ENCODE assay signal across 9 mouse cellular contexts in genomic region chr11:99148400-99148799, GRCm38 (mm10). TPM values are rescaled to one million over a fixed set of nuclear protein-coding genes. Genes with fewer than 3 reads are reported as not detected.
DNase-seq lines count a peak whose midpoint lies in the region; ATAC-seq and TF ChIP-seq lines count a peak whose summit lies in the region.
"Had no signal": no experiment of that assay in that cellular context is flagged by ENCODE, and none has a peak within 500 bp of the region (broad histone marks: within the 10 kb centered on the region; RNA-seq: fewer than 3 reads in every experiment).

No protein-coding gene starts in this region.

- H3K4me2 ChIP-seq in hindbrain, embryonic 12.5 days (replicated peaks), result 0 out of 2 replicates have a peak overlapping the region, but pooled peaks have one; percentile 8
- no peak overlapping the region for H3K4me2 ChIP-seq in hindbrain, embryonic 14.5 days (replicated peaks)
- H3K4me2 ChIP-seq in intestine, embryonic 16.5 days (ENCODE audit: low read depth, low read length), result no peak overlapping the region

- H3K27me3 ChIP-seq in hindbrain, embryonic 12.5 days, result peaks cover 5% of the 10 kb centered on the region; the same call in 1 of the 2 replicates
- H3K27me3 ChIP-seq in hindbrain, embryonic 14.5 days (ENCODE audit: control insufficient read depth, insufficient read depth, low read length), result no peaks in the 10 kb centered on the region
- no peaks in the 10 kb centered on the region for H3K27me3 ChIP-seq in spleen, adult 2 months (ENCODE audit: control insufficient read depth, insufficient read depth, low read length)
- H3K27me3 ChIP-seq in intestine, embryonic 16.5 days (replicated peaks; ENCODE audit: control insufficient read depth, insufficient read depth, low read length), result no peaks in the 10 kb centered on the region

- H3K9ac ChIP-seq in hindbrain, embryonic 12.5 days, result peak overlapping the region; percentile 23; the same call in 1 of the 2 replicates
- no peak overlapping the region for H3K9ac ChIP-seq in hindbrain, embryonic 14.5 days
- peak overlapping the region; percentile 39; the same call in 1 of the 2 replicates for H3K9ac ChIP-seq in intestine, embryonic 16.5 days (ENCODE audit: low read depth, low read length)

- H3K4me1 ChIP-seq in hindbrain, embryonic 12.5 days, result peaks cover 39% of the 10 kb centered on the region
- peaks cover 24% of the 10 kb centered on the region for H3K4me1 ChIP-seq in hindbrain, embryonic 14.5 days (replicated peaks; ENCODE audit: control insufficient read depth, insufficient read depth, low read length)
- peaks cover 53% of the 10 kb centered on the region for H3K4me1 ChIP-seq in spleen, adult 2 months (ENCODE audit: control insufficient read depth, insufficient read depth, insufficient read length)
- H3K4me1 ChIP-seq in intestine, embryonic 16.5 days (ENCODE audit: control insufficient read depth, insufficient read depth, low read length), result peaks cover 33% of the 10 kb centered on the region

- 63% methylated on average over 8 of the region's 8 CpGs for WGBS in hindbrain, embryonic 12.5 days
- WGBS in hindbrain, embryonic 14.5 days, result 79% methylated on average over 8 of the region's 8 CpGs
- WGBS in spleen, adult 2 months, result 38% methylated on average over 8 of the region's 8 CpGs
- WGBS in intestine, embryonic 16.5 days, result 44% methylated on average over 8 of the region's 8 CpGs

- no peak for TF ChIP-seq POLR2A in spleen, adult 2 months (IDR thresholded peaks at IDR 0.05; ENCODE audit: low read depth, low read length)

- no peak for TF ChIP-seq CTCF in spleen, adult 2 months (IDR thresholded peaks at IDR 0.05; ENCODE audit: extremely low read depth, insufficient read depth, insufficient read length, insufficient replicate concordance)

- DNase-seq in hindbrain, embryonic 14.5 days (ENCODE audit: low spot score), result no peak
- DNase-seq in spleen, adult 2 months (ENCODE audit: low read depth in 1 of 2, low spot score in 2 of 2), result no peak
- DNase-seq in spleen, postnatal 14 days (ENCODE audit: low spot score in 2 of 2), result no peak
- DNase-seq in thymus, postnatal 4 days, result peak; percentile 58
- no peak for DNase-seq in Muller cell, postnatal 12 days (ENCODE audit: inconsistent ontology term)
- DNase-seq: adrenal gland, postnatal 36 days; cerebellum, adult 8-10 months had no signal

- H3K36me3 ChIP-seq in hindbrain, embryonic 12.5 days, result no peaks in the 10 kb centered on the region
- no peaks in the 10 kb centered on the region for H3K36me3 ChIP-seq in hindbrain, embryonic 14.5 days (replicated peaks; ENCODE audit: control insufficient read depth, insufficient read depth)
- H3K36me3 ChIP-seq in spleen, adult 2 months (ENCODE audit: control insufficient read depth, insufficient read depth, low read length), result peaks cover 46% of the 10 kb centered on the region
- H3K36me3 ChIP-seq in intestine, embryonic 16.5 days (ENCODE audit: control insufficient read depth, insufficient read depth, low read length), result no peaks in the 10 kb centered on the region

- H3K9me3 ChIP-seq in hindbrain, embryonic 12.5 days (replicated peaks), result no peaks in the 10 kb centered on the region
- no peaks in the 10 kb centered on the region for H3K9me3 ChIP-seq in hindbrain, embryonic 14.5 days (ENCODE audit: control insufficient read depth, low read length)
- H3K9me3 ChIP-seq in intestine, embryonic 16.5 days (ENCODE audit: control insufficient read depth, low read length), result no peaks in the 10 kb centered on the region

- H3K4me3 ChIP-seq in hindbrain, embryonic 12.5 days, result no peak overlapping the region
- no peak overlapping the region for H3K4me3 ChIP-seq in hindbrain, embryonic 14.5 days (replicated peaks; ENCODE audit: low read length)
- peak overlapping the region; percentile 19; the same call in 1 of the 2 replicates for H3K4me3 ChIP-seq in spleen, adult 2 months (ENCODE audit: extremely low read depth, insufficient read depth, insufficient read length)
- H3K4me3 ChIP-seq in intestine, embryonic 16.5 days (ENCODE audit: low read length), result no peak overlapping the region

- H3K27ac ChIP-seq in hindbrain, embryonic 12.5 days, result peak overlapping the region; percentile 80
- no peak overlapping the region for H3K27ac ChIP-seq in hindbrain, embryonic 14.5 days
- H3K27ac ChIP-seq in spleen, adult 2 months (ENCODE audit: insufficient read depth, low read length), result peak overlapping the region; percentile 61
- H3K27ac ChIP-seq in intestine, embryonic 16.5 days (ENCODE audit: low read length), result peak overlapping the region; percentile 92

- no peak for ATAC-seq in hindbrain, embryonic 12.5 days (ENCODE audit: low FRiP score)
- ATAC-seq in hindbrain, embryonic 14.5 days (ENCODE audit: low FRiP score), result no peak
- no peak for ATAC-seq in intestine, embryonic 16.5 days

RNA-seq across cellular contexts. Expression of gene Ccr7, which starts 6.5 kb away (rescaled TPM):
- polyA plus RNA-seq in hindbrain, embryonic 12.5 days (2016; fragmentation: Nextera tagmentation; extraction: Ambion mirVana), result 0.25 and 0.42 TPM in 2 replicates
- 0.23 TPM in 1 of 2 replicates, not detected in the other for polyA plus RNA-seq in hindbrain, embryonic 14.5 days (2014; fragmentation: Nextera tagmentation; extraction: Ambion mirVana)
- polyA plus RNA-seq in spleen, adult 2 months (2012; rRNA removed), result 135 and 194 TPM in 2 replicates
- 0.36 and 0.64 TPM in 2 replicates for polyA plus RNA-seq in intestine, embryonic 16.5 days (2015; fragmentation: Nextera tagmentation; extraction: Ambion mirVana)

RNA-seq across cellular contexts. Expression of gene Tns4, which starts 59.3 kb away (rescaled TPM):
- 0.32 and 0.36 TPM in 2 replicates for polyA plus RNA-seq in hindbrain, embryonic 12.5 days (2016; fragmentation: Nextera tagmentation; extraction: Ambion mirVana)
- polyA plus RNA-seq in hindbrain, embryonic 14.5 days (2014; fragmentation: Nextera tagmentation; extraction: Ambion mirVana), result 0.20 TPM in 1 of 2 replicates, not detected in the other
- 1.3 and 2.2 TPM in 2 replicates for polyA plus RNA-seq in spleen, adult 2 months (2012; rRNA removed)
- polyA plus RNA-seq in intestine, embryonic 16.5 days (2015; fragmentation: Nextera tagmentation; extraction: Ambion mirVana), result 0.65 and 1.3 TPM in 2 replicates

Comparison
In these comparisons a context has a peak if more than half of its experiments do, and no peak if none do; other contexts are left out.
1. RNA of gene Ccr7, which starts 6.5 kb away (polyA plus RNA-seq): 135 to 194 TPM in spleen, adult 2 months; 0.36 to 0.64 TPM in intestine, embryonic 16.5 days, 0.25 to 0.42 TPM in hindbrain, embryonic 12.5 days and 0.23 TPM in hindbrain, embryonic 14.5 days; every median in the first group is over 10 times any median in the second.